Mouse (Mus musculus): Measurements from ENCODE around the gene Ceacam18. TPM values are rescaled to one million over a fixed set of nuclear protein-coding genes. Genes with fewer than 3 reads are reported as not detected.

The Ceacam18 gene
- not detected in 2 replicates for polyA plus RNA-seq (2014; fragmentation: Nextera tagmentation; extraction: Ambion mirVana)

GRCm38 (mm10) chr7:43634500-43634899, at the start of gene Ceacam18:
Gene Ceacam18, plus strand, starts transcription at chr7:43634707.
- Histone ChIP-seq H3K4me2 (ENCODE audit: low read depth, low read length) (no peak within 1 kb of the TSS), H3K4me3 (ENCODE audit: low read depth, low read length) (no peak within 1 kb of the TSS), H3K27ac (replicated peaks; ENCODE audit: low read depth, low read length) (no peak within 1 kb of the TSS), H3K4me1 (ENCODE audit: control insufficient read depth, insufficient read depth, low read length) (no peaks in the 10 kb centered on the region), H3K9ac (ENCODE audit: low read depth, low read length) (no peak within 1 kb of the TSS), H3K9me3 (ENCODE audit: control insufficient read depth, low read length) (no peaks in the 10 kb centered on the region), H3K27me3 (replicated peaks; ENCODE audit: control insufficient read depth, insufficient read depth, low read length) (no peaks in the 10 kb centered on the region), H3K36me3 (ENCODE audit: control insufficient read depth, insufficient read depth, low read length) (no peaks in the 10 kb centered on the region)
- 63% methylated on average over 6 of the region's 6 CpGs for WGBS
- ATAC-seq (ENCODE audit: low read depth) (no peak), DNase-seq (ENCODE audit: low spot score) (no peak)

GRCm38 (mm10) chr7:43584790-43585189, 49.7 kb upstream of the Ceacam18 start:
- no peak overlapping the region for H3K4me2 ChIP-seq (ENCODE audit: low read depth, low read length)

DNA sequence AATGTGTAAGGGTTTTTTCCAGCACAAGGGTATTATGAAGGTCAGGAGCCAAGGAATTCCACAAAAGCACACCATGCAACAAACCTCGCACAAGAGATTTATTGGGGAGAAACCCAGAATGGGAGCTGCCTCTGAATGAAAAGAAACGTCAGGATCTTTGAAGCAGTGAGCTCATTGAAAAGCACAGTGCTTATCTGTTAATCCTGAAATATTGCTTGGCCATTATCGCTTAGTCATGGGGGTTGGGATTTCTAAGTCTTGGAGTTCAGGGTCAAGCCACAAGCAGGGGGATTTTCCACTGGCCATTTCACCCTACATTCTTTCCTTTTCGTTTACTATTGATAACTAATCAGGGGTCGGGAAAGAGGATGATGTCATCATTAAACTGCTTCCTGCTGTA, 32.6 kb upstream of the Ceacam18 start:
- WGBS: 38% methylated on average over 5 of the region's 5 CpGs
- H3K9me3 ChIP-seq (ENCODE audit: control insufficient read depth, low read length): no peaks in the 10 kb centered on the region
- no peak for ATAC-seq (ENCODE audit: low read depth)

More at GRCm38 (mm10) chr7:43584790-43585189, 49.7 kb upstream of the Ceacam18 start:
- Histone ChIP-seq H3K27me3 (replicated peaks; ENCODE audit: control insufficient read depth, insufficient read depth, low read length) (no peaks in the 10 kb centered on the region), H3K4me1 (ENCODE audit: control insufficient read depth, insufficient read depth, low read length) (peaks cover 6% of the 10 kb centered on the region), H3K9ac (ENCODE audit: low read depth, low read length) (no peak overlapping the region), H3K9me3 (ENCODE audit: control insufficient read depth, low read length) (no peaks in the 10 kb centered on the region), H3K27ac (replicated peaks; ENCODE audit: low read depth, low read length) (no peak overlapping the region), H3K36me3 (ENCODE audit: control insufficient read depth, insufficient read depth, low read length) (peaks cover 61% of the 10 kb centered on the region), H3K4me3 (ENCODE audit: low read depth, low read length) (no peak overlapping the region)
- ATAC-seq (ENCODE audit: low read depth) (no peak), DNase-seq (ENCODE audit: low spot score) (no peak)
- WGBS: 88% methylated on average over 5 of the region's 5 CpGs

GRCm38 (mm10) chr7:43606896-43607742, 27.4 kb upstream of the Ceacam18 start, which contains the start of gene Zfp819:
Gene Zfp819, plus strand, starts transcription at chr7:43607169.
- peak within 1 kb of the TSS; percentile 36 for H3K4me3 ChIP-seq (ENCODE audit: low read depth, low read length)
- peaks cover 4% of the 10 kb centered on the region; the same call in 1 of the 2 replicates for H3K4me1 ChIP-seq (ENCODE audit: control insufficient read depth, insufficient read depth, low read length)
- H3K27ac ChIP-seq (replicated peaks; ENCODE audit: low read depth, low read length): no peak within 1 kb of the TSS
- H3K36me3 ChIP-seq (ENCODE audit: control insufficient read depth, insufficient read depth, low read length): no peaks in the 10 kb centered on the region
- H3K9me3 ChIP-seq (ENCODE audit: control insufficient read depth, low read length): no peaks in the 10 kb centered on the region
- peak; percentile 92 for ATAC-seq (ENCODE audit: low read depth)
- H3K4me2 ChIP-seq (ENCODE audit: low read depth, low read length): peak within 1 kb of the TSS; percentile 71
- no peaks in the 10 kb centered on the region for H3K27me3 ChIP-seq (replicated peaks; ENCODE audit: control insufficient read depth, insufficient read depth, low read length)
- WGBS: 16% methylated on average over 40 of the region's 41 CpGs
- peak; percentile 87 for DNase-seq (ENCODE audit: low spot score)
- peak within 1 kb of the TSS; percentile 48; the same call in 1 of the 2 replicates for H3K9ac ChIP-seq (ENCODE audit: low read depth, low read length)

More for the DNA sequence above, 32.6 kb upstream of the Ceacam18 start:
- H3K27me3 ChIP-seq (replicated peaks; ENCODE audit: control insufficient read depth, insufficient read depth, low read length): no peaks in the 10 kb centered on the region
- peak; percentile 4 for DNase-seq (ENCODE audit: low spot score)
- no peak overlapping the region for H3K9ac ChIP-seq (ENCODE audit: low read depth, low read length)
- H3K36me3 ChIP-seq (ENCODE audit: control insufficient read depth, insufficient read depth, low read length): no peaks in the 10 kb centered on the region
- H3K27ac ChIP-seq (replicated peaks; ENCODE audit: low read depth, low read length): no peak overlapping the region
- peaks cover 4% of the 10 kb centered on the region; the same call in 1 of the 2 replicates for H3K4me1 ChIP-seq (ENCODE audit: control insufficient read depth, insufficient read depth, low read length)
- no peak overlapping the region for H3K4me3 ChIP-seq (ENCODE audit: low read depth, low read length)
- no peak overlapping the region for H3K4me2 ChIP-seq (ENCODE audit: low read depth, low read length)

DNA sequence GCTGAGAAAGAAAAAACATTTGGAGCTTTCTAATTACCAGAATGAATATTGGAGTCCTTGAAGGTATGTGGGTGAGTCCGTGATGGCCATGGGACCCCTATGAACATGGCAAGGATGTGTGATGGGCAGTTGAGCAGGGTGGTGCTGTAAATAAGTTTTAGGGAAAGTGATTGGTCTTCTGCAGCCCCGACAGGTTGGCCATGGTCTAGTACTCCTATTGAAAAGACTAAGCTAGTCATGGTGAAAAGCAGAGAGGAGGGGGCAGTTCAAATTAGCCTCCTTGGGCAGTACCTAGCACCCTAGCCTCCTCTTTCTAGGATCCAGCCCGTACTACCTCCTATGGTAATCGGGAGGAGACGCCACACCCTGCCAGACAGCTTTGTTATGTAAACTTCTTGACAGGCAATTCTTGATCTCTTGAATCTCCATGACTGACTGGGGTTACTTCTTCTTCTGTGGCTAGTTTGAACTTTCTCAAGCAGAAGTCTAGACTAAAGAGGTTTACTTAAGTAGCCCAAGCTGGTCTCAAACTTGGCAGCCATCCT, 26.7 kb upstream of the Ceacam18 start:
- no peak overlapping the region for H3K27ac ChIP-seq (replicated peaks; ENCODE audit: low read depth, low read length)
- no peaks in the 10 kb centered on the region for H3K27me3 ChIP-seq (replicated peaks; ENCODE audit: control insufficient read depth, insufficient read depth, low read length)
- H3K9me3 ChIP-seq (ENCODE audit: control insufficient read depth, low read length): no peaks in the 10 kb centered on the region
- ATAC-seq (ENCODE audit: low read depth) (no peak), DNase-seq (ENCODE audit: low spot score) (no peak)
- H3K4me2 ChIP-seq (ENCODE audit: low read depth, low read length): peak overlapping the region; percentile 71; the same call in 1 of the 2 replicates
- H3K9ac ChIP-seq (ENCODE audit: low read depth, low read length): no peak overlapping the region
- 54% methylated on average over 5 of the region's 5 CpGs for WGBS
- H3K4me1 ChIP-seq (ENCODE audit: control insufficient read depth, insufficient read depth, low read length): no peaks in the 10 kb centered on the region
- H3K4me3 ChIP-seq (ENCODE audit: low read depth, low read length): no peak overlapping the region
- H3K36me3 ChIP-seq (ENCODE audit: control insufficient read depth, insufficient read depth, low read length): no peaks in the 10 kb centered on the region

GRCm38 (mm10) chr7:43608316-43608824, 26.1 kb upstream of the Ceacam18 start:
- Histone ChIP-seq H3K4me1 (ENCODE audit: control insufficient read depth, insufficient read depth, low read length) (no peaks in the 10 kb centered on the region), H3K9ac (ENCODE audit: low read depth, low read length) (no peak overlapping the region), H3K36me3 (ENCODE audit: control insufficient read depth, insufficient read depth, low read length) (no peaks in the 10 kb centered on the region), H3K27me3 (replicated peaks; ENCODE audit: control insufficient read depth, insufficient read depth, low read length) (no peaks in the 10 kb centered on the region), H3K4me2 (ENCODE audit: low read depth, low read length) (no peak overlapping the region), H3K4me3 (ENCODE audit: low read depth, low read length) (no peak overlapping the region), H3K9me3 (ENCODE audit: control insufficient read depth, low read length) (no peaks in the 10 kb centered on the region), H3K27ac (replicated peaks; ENCODE audit: low read depth, low read length) (no peak overlapping the region)
- no peak for ATAC-seq (ENCODE audit: low read depth)
- 72% methylated on average over 7 of the region's 7 CpGs for WGBS
- DNase-seq (ENCODE audit: low spot score): no peak

DNA sequence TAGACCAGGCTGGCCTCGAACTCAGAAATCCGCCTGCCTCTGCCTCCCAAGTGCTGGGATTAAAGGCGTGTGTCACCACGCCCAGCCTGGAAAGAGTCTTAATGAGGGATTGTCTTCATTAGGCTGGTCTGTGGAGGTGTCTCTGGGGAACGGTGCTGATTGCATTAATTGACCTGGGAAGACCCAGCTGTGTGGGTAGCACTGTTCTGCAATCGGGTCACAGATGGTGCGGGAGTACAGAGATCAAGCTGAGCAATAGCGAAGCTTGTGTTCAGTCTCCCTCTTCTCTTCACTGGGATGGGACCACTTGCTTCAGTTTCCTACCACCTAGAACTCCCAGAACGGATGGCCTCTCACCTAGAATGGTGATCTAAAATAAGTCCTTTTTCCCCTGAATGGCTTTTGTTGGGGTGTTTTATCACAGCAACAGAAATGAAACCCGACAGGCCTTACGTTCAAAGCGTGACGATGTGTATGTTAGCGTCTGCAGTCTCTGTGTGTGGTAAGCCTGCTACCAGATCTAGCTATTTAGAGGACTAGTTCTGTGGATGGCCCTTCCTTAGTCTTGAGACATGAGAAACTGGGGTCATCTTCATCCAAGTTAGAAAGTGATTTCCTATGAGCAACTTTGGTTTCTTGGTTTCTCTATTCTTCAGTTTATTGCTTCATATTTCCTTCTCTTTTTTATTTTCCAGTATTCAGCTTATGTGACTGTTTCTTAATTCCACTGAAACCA, 20.5 kb upstream of the Ceacam18 start:
- H3K4me1 ChIP-seq (ENCODE audit: control insufficient read depth, insufficient read depth, low read length): no peaks in the 10 kb centered on the region
- no peaks in the 10 kb centered on the region for H3K36me3 ChIP-seq (ENCODE audit: control insufficient read depth, insufficient read depth, low read length)
- ATAC-seq (ENCODE audit: low read depth) (no peak), DNase-seq (ENCODE audit: low spot score) (no peak)
- H3K4me2 ChIP-seq (ENCODE audit: low read depth, low read length): no peak overlapping the region
- H3K4me3 ChIP-seq (ENCODE audit: low read depth, low read length): no peak overlapping the region
- no peak overlapping the region for H3K27ac ChIP-seq (replicated peaks; ENCODE audit: low read depth, low read length)
- H3K9me3 ChIP-seq (ENCODE audit: control insufficient read depth, low read length): no peaks in the 10 kb centered on the region
- whole genome bisulfite sequencing: 86% methylated on average over 14 of the region's 14 CpGs
- H3K9ac ChIP-seq (ENCODE audit: low read depth, low read length): no peak overlapping the region
- no peaks in the 10 kb centered on the region for H3K27me3 ChIP-seq (replicated peaks; ENCODE audit: control insufficient read depth, insufficient read depth, low read length)

DNA sequence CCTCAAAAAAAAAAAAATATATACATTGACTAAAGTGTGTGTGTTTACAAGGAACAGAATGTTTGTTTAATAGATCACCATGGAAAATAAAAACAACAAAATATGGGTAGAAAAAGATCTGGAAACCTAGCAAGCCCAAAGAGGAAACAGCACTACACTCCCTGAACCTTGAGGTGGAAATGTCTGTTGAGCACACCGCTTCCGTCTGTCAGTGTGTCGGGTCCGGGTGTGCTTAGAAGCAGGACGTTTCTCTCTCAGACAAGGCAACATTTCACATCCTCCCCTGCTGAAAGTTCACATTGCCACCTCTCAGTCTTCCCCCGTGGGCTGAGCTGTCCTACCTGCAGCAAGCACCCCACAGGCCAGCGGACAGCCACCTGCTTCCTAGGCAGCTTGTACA, 11.6 kb upstream of the Ceacam18 start:
- 75% methylated on average over 7 of the region's 7 CpGs for WGBS

More for the DNA sequence above, 11.6 kb upstream of the Ceacam18 start:
- ATAC-seq (ENCODE audit: low read depth): no peak
- Histone ChIP-seq H3K9me3 (ENCODE audit: control insufficient read depth, low read length) (no peaks in the 10 kb centered on the region), H3K4me2 (ENCODE audit: low read depth, low read length) (no peak overlapping the region), H3K9ac (ENCODE audit: low read depth, low read length) (no peak overlapping the region), H3K27ac (replicated peaks; ENCODE audit: low read depth, low read length) (no peak overlapping the region), H3K4me1 (ENCODE audit: control insufficient read depth, insufficient read depth, low read length) (no peaks in the 10 kb centered on the region), H3K27me3 (replicated peaks; ENCODE audit: control insufficient read depth, insufficient read depth, low read length) (no peaks in the 10 kb centered on the region), H3K4me3 (ENCODE audit: low read depth, low read length) (no peak overlapping the region), H3K36me3 (ENCODE audit: control insufficient read depth, insufficient read depth, low read length) (no peaks in the 10 kb centered on the region)
- DNase-seq (ENCODE audit: low spot score): no peak

All from embryonic facial prominence, embryonic 14.5 days (tissue).